Mouse (Mus musculus): ENCODE measurements around the gene Polr3b.

The Polr3b gene

GRCm38 (mm10) chr10:84758483-84759431 lies 136.7 kb downstream of the Polr3b start:
- no peak for TF ChIP-seq CTCF (conservative IDR thresholded peaks at IDR 0.05; ENCODE audit: low read length)
- peak; percentile 29; the same call in 1 of the 2 replicates for TF ChIP-seq POU5F1 (IDR thresholded peaks at IDR 0.05; ENCODE audit: borderline replicate concordance, low read length)
- TF ChIP-seq NANOG (IDR thresholded peaks at IDR 0.05; ENCODE audit: borderline replicate concordance, low read length): peak; percentile 93
- H3K9me3 ChIP-seq (ENCODE audit: low read length): no peaks in the 10 kb centered on the region
- no peaks in the 10 kb centered on the region for H3K36me3 ChIP-seq (ENCODE audit: insufficient read depth, low read length)
- H3K4me3 ChIP-seq (replicated peaks; ENCODE audit: low read length): peak overlapping the region; percentile 62
- peaks cover 97% of the 10 kb centered on the region for H3K27me3 ChIP-seq (ENCODE audit: insufficient read depth, low read length)
- peaks cover 63% of the 10 kb centered on the region for H3K4me1 ChIP-seq (replicated peaks; ENCODE audit: low read depth, low read length)

GRCm38 (mm10) chr10:84759511-84760117 lies 137.5 kb downstream of the Polr3b start:
- Histone ChIP-seq H3K27me3 (ENCODE audit: insufficient read depth, low read length) (peaks cover 97% of the 10 kb centered on the region), H3K4me1 (replicated peaks; ENCODE audit: low read depth, low read length) (peaks cover 57% of the 10 kb centered on the region), H3K4me3 (replicated peaks; ENCODE audit: low read length) (peak overlapping the region; percentile 62), H3K9me3 (ENCODE audit: low read length) (no peaks in the 10 kb centered on the region), H3K36me3 (ENCODE audit: insufficient read depth, low read length) (no peaks in the 10 kb centered on the region)
- no peak for TF ChIP-seq CTCF (conservative IDR thresholded peaks at IDR 0.05; ENCODE audit: low read length)

GRCm38 (mm10) chr10:84760118-84761111 lies 138.3 kb downstream of the Polr3b start:
- Histone ChIP-seq H3K9me3 (ENCODE audit: low read length) (no peaks in the 10 kb centered on the region), H3K27me3 (ENCODE audit: insufficient read depth, low read length) (peaks cover 96% of the 10 kb centered on the region)
- no peak for TF ChIP-seq POU5F1 (IDR thresholded peaks at IDR 0.05; ENCODE audit: borderline replicate concordance, low read length)
- TF ChIP-seq NANOG (IDR thresholded peaks at IDR 0.05; ENCODE audit: borderline replicate concordance, low read length): no peak
- no peak for TF ChIP-seq CTCF (conservative IDR thresholded peaks at IDR 0.05; ENCODE audit: low read length)

GRCm38 (mm10) chr10:84768766-84769165 lies 146.7 kb downstream of the Polr3b start:
- no peaks in the 10 kb centered on the region for H3K9me3 ChIP-seq (ENCODE audit: low read length)
- H3K27me3 ChIP-seq (ENCODE audit: insufficient read depth, low read length): peaks cover 77% of the 10 kb centered on the region
- no peaks in the 10 kb centered on the region for H3K4me1 ChIP-seq (replicated peaks; ENCODE audit: low read depth, low read length)
- H3K4me3 ChIP-seq (replicated peaks; ENCODE audit: low read length): no peak overlapping the region
- H3K36me3 ChIP-seq (ENCODE audit: insufficient read depth, low read length): no peaks in the 10 kb centered on the region
- TF ChIP-seq POU5F1 (IDR thresholded peaks at IDR 0.05; ENCODE audit: borderline replicate concordance, low read length): no peak

More at GRCm38 (mm10) chr10:84760118-84761111, 138.3 kb downstream of the Polr3b start:
- Histone ChIP-seq H3K4me3 (replicated peaks; ENCODE audit: low read length) (peak overlapping the region; percentile 62), H3K36me3 (ENCODE audit: insufficient read depth, low read length) (no peaks in the 10 kb centered on the region), H3K4me1 (replicated peaks; ENCODE audit: low read depth, low read length) (peaks cover 53% of the 10 kb centered on the region)

- H3K36me3 ChIP-seq (ENCODE audit: insufficient read depth, low read length): no peaks in the 10 kb centered on the region
- no peaks in the 10 kb centered on the region for H3K4me1 ChIP-seq (replicated peaks; ENCODE audit: low read depth, low read length)
- no peak for TF ChIP-seq NANOG (IDR thresholded peaks at IDR 0.05; ENCODE audit: borderline replicate concordance, low read length)
- TF ChIP-seq POU5F1 (IDR thresholded peaks at IDR 0.05; ENCODE audit: borderline replicate concordance, low read length): no peak
- no peak overlapping the region for H3K4me3 ChIP-seq (replicated peaks; ENCODE audit: low read length)
- no peaks in the 10 kb centered on the region for H3K9me3 ChIP-seq (ENCODE audit: low read length)
- H3K27me3 ChIP-seq (ENCODE audit: insufficient read depth, low read length): peaks cover 57% of the 10 kb centered on the region
These were observed 150.5 kb downstream of the Polr3b start for GRCm38 (mm10) chr10:84772380-84773130.

- H3K4me3 ChIP-seq (replicated peaks; ENCODE audit: low read length): no peak overlapping the region
- no peaks in the 10 kb centered on the region for H3K9me3 ChIP-seq (ENCODE audit: low read length)
- no peaks in the 10 kb centered on the region for H3K4me1 ChIP-seq (replicated peaks; ENCODE audit: low read depth, low read length)
- no peaks in the 10 kb centered on the region for H3K36me3 ChIP-seq (ENCODE audit: insufficient read depth, low read length)
- TF ChIP-seq POU5F1 (IDR thresholded peaks at IDR 0.05; ENCODE audit: borderline replicate concordance, low read length) (no peak), CTCF (conservative IDR thresholded peaks at IDR 0.05; ENCODE audit: low read length) (no peak), NANOG (IDR thresholded peaks at IDR 0.05; ENCODE audit: borderline replicate concordance, low read length) (no peak)
- H3K27me3 ChIP-seq (ENCODE audit: insufficient read depth, low read length): peaks cover 50% of the 10 kb centered on the region
These were observed 151.8 kb downstream of the Polr3b start for GRCm38 (mm10) chr10:84773889-84774288.

GRCm38 (mm10) chr10:84774573-84774972 lies 152.5 kb downstream of the Polr3b start:
- Histone ChIP-seq H3K4me3 (replicated peaks; ENCODE audit: low read length) (no peak overlapping the region), H3K36me3 (ENCODE audit: insufficient read depth, low read length) (no peaks in the 10 kb centered on the region), H3K9me3 (ENCODE audit: low read length) (no peaks in the 10 kb centered on the region), H3K4me1 (replicated peaks; ENCODE audit: low read depth, low read length) (no peaks in the 10 kb centered on the region), H3K27me3 (ENCODE audit: insufficient read depth, low read length) (peaks cover 49% of the 10 kb centered on the region)
- TF ChIP-seq POU5F1 (IDR thresholded peaks at IDR 0.05; ENCODE audit: borderline replicate concordance, low read length) (no peak), CTCF (conservative IDR thresholded peaks at IDR 0.05; ENCODE audit: low read length) (no peak), NANOG (IDR thresholded peaks at IDR 0.05; ENCODE audit: borderline replicate concordance, low read length) (no peak)
